Mouse (Mus musculus) liver, embryonic 15.5 days (tissue): ENCODE measurements around the gene Plcxd2. TPM values are rescaled to one million over a fixed set of nuclear protein-coding genes. Genes with fewer than 3 reads are reported as not detected.

Source experiments
- ATAC-seq: fragments of 200-750 bp; cut with Nextera tagmentation; 2 replicates; pipeline ENCODE4 v1.8.0; 2017; ENCODE audit warnings: moderate number of reproducible peaks, mild to moderate bottlenecking, moderate library complexity; ENCODE audit not compliant: insufficient read depth
- H3K27ac ChIP-seq: fragments of 300-500 bp; sonication (generic); replicated peaks from 2 replicates; pipeline ENCODE4 v1.5.1; 2015; ENCODE audit warnings: mild to moderate bottlenecking, inconsistent platforms
- H3K27me3 ChIP-seq: fragments of 300-500 bp; sonication (generic); 2 replicates; pipeline ENCODE4 v1.6.1; 2015; ENCODE audit warnings: mild to moderate bottlenecking, inconsistent platforms
- H3K36me3 ChIP-seq: fragments of 300-500 bp; sonication (generic); replicated peaks from 2 replicates; pipeline ENCODE4 v1.6.1; 2015; ENCODE audit warnings: moderate library complexity, mild to moderate bottlenecking, inconsistent platforms
- H3K4me1 ChIP-seq: fragments of 300-500 bp; sonication (generic); replicated peaks from 2 replicates; pipeline ENCODE4 v1.6.1; 2015; ENCODE audit warnings: inconsistent platforms
- H3K4me2 ChIP-seq: fragments of 300-500 bp; sonication (generic); 2 replicates; pipeline ENCODE4 v1.6.1; 2015; ENCODE audit warnings: moderate library complexity, mild to moderate bottlenecking, inconsistent platforms
- H3K4me3 ChIP-seq: fragments of 300-500 bp; sonication (generic); replicated peaks from 2 replicates; pipeline ENCODE4 v1.5.1; 2015; ENCODE audit warnings: mild to moderate bottlenecking, inconsistent platforms
- H3K9ac ChIP-seq: fragments of 300-500 bp; sonication (generic); 2 replicates; pipeline ENCODE4 v1.6.1; 2015; ENCODE audit warnings: moderate library complexity, mild to moderate bottlenecking, inconsistent platforms
- H3K9me3 ChIP-seq: fragments of 300-500 bp; sonication (generic); replicated peaks from 2 replicates; pipeline ENCODE4 v1.6.1; 2016; ENCODE audit warnings: inconsistent platforms
- WGBS: fragments of 180-500 bp; shearing (Covaris S2); methylation state at CpG from one replicate; pipeline ENCODE4 v1.1.7; 2015; ENCODE audit warnings: mixed read lengths; ENCODE audit not compliant: insufficient replicate concordance; 5-methylcytosine and 5-hydroxymethylcytosine counted together
- polyA plus RNA-seq: library from polyadenylated mRNA; unstranded; fragments of >200 nt; fragmentation: Nextera tagmentation; extraction: Ambion mirVana; gene quantifications from 2 replicates; pipeline ENCODE4 v1.2.1, GENCODE M21; 2015

Gene Plcxd2
- polyA plus RNA-seq, 1 experiment from 2014 or later, result 2.9 TPM

GRCm38 (mm10) chr16:45956390-45956950, 53.5 kb downstream of the Plcxd2 start:
- Histone ChIP-seq H3K9ac (no peak overlapping the region), H3K4me3 (no peak overlapping the region), H3K27me3 (no peaks in the 10 kb centered on the region), H3K36me3 (no peaks in the 10 kb centered on the region), H3K27ac (no peak overlapping the region), H3K4me1 (no peaks in the 10 kb centered on the region), H3K9me3 (no peaks in the 10 kb centered on the region), H3K4me2 (no peak overlapping the region)
- no peak for ATAC-seq
- 57% methylated on average over 4 of the region's 4 CpGs for WGBS

- no peak within 1 kb of the TSS for H3K9ac ChIP-seq
- H3K27me3 ChIP-seq, result no peaks in the 10 kb centered on the region
- peak within 1 kb of the TSS; percentile 33 for H3K4me3 ChIP-seq
- H3K4me2 ChIP-seq, result peak within 1 kb of the TSS; percentile 29
- no peaks in the 10 kb centered on the region for H3K9me3 ChIP-seq
- ATAC-seq, result peak; percentile 56; the same call in 1 of the 2 replicates
- H3K27ac ChIP-seq, result peak within 1 kb of the TSS; percentile 66
- WGBS, result 46% methylated on average over 4 of the region's 4 CpGs
- H3K36me3 ChIP-seq, result no peaks in the 10 kb centered on the region
- no peaks in the 10 kb centered on the region for H3K4me1 ChIP-seq
These were observed 56.6 kb downstream of the Plcxd2 start, which contains the start of gene Phldb2 for GRCm38 (mm10) chr16:45953394-45953793. TSS of gene Phldb2 (minus strand) at chr16:45953598.

GRCm38 (mm10) chr16:45952501-45952900, 57.5 kb downstream of the Plcxd2 start:
- H3K4me2 ChIP-seq, result no peak overlapping the region; the same call in 1 of the 2 replicates
- H3K36me3 ChIP-seq, result no peaks in the 10 kb centered on the region
- 30% methylated on average over 5 of the region's 5 CpGs for WGBS
- H3K4me3 ChIP-seq, result peak overlapping the region; percentile 33; the same call in 1 of the 2 replicates
- no peaks in the 10 kb centered on the region for H3K27me3 ChIP-seq
- no peaks in the 10 kb centered on the region for H3K9me3 ChIP-seq
- H3K27ac ChIP-seq, result peak overlapping the region; percentile 66
- H3K9ac ChIP-seq, result no peak overlapping the region
- no peaks in the 10 kb centered on the region for H3K4me1 ChIP-seq
- ATAC-seq, result peak; percentile 52

GRCm38 (mm10) chr16:45952035-45952434, 58.0 kb downstream of the Plcxd2 start:
- Histone ChIP-seq H3K9ac (no peak overlapping the region), H3K4me3 (peak overlapping the region; percentile 33; the same call in 1 of the 2 replicates), H3K9me3 (no peaks in the 10 kb centered on the region), H3K27ac (peak overlapping the region; percentile 66), H3K4me1 (no peaks in the 10 kb centered on the region), H3K36me3 (no peaks in the 10 kb centered on the region), H3K4me2 (peak overlapping the region; percentile 31; the same call in 1 of the 2 replicates), H3K27me3 (no peaks in the 10 kb centered on the region)
- WGBS, result 33% methylated on average over 2 of the region's 2 CpGs
- ATAC-seq, result peak; percentile 28; the same call in 1 of the 2 replicates

- Histone ChIP-seq H3K4me1 (0 out of 2 replicates have a peak, but pooled peaks cover 2% of the 10 kb centered on the region), H3K4me2 (peak overlapping the region; percentile 11), H3K4me3 (no peak overlapping the region), H3K27me3 (no peaks in the 10 kb centered on the region), H3K36me3 (no peaks in the 10 kb centered on the region), H3K9ac (no peak overlapping the region), H3K27ac (no peak overlapping the region), H3K9me3 (no peaks in the 10 kb centered on the region)
- WGBS, result 57% methylated on average over 2 of the region's 2 CpGs
- ATAC-seq, result no peak
These were observed 63.7 kb downstream of the Plcxd2 start for GRCm38 (mm10) chr16:45946335-45946734.

- Histone ChIP-seq H3K4me2 (0 out of 2 replicates have a peak overlapping the region, but pooled peaks have one; percentile 11), H3K4me3 (no peak overlapping the region), H3K27me3 (no peaks in the 10 kb centered on the region), H3K4me1 (0 out of 2 replicates have a peak, but pooled peaks cover 2% of the 10 kb centered on the region), H3K9me3 (no peaks in the 10 kb centered on the region), H3K27ac (no peak overlapping the region), H3K9ac (no peak overlapping the region), H3K36me3 (no peaks in the 10 kb centered on the region)
- ATAC-seq, result no peak
- 70% methylated on average over 5 of the region's 5 CpGs for WGBS
These were observed 64.4 kb downstream of the Plcxd2 start for GRCm38 (mm10) chr16:45945649-45946048.

- Histone ChIP-seq H3K4me2 (no peak overlapping the region), H3K9ac (no peak overlapping the region), H3K27me3 (no peaks in the 10 kb centered on the region), H3K4me1 (0 out of 2 replicates have a peak, but pooled peaks cover 2% of the 10 kb centered on the region), H3K36me3 (no peaks in the 10 kb centered on the region), H3K4me3 (no peak overlapping the region), H3K9me3 (no peaks in the 10 kb centered on the region), H3K27ac (no peak overlapping the region)
- ATAC-seq, result peak; percentile 42; the same call in 1 of the 2 replicates
- WGBS, result 50% methylated on average over 11 of the region's 11 CpGs
These were observed 64.8 kb downstream of the Plcxd2 start for GRCm38 (mm10) chr16:45945174-45945631.

GRCm38 (mm10) chr16:45942169-45942891, 67.7 kb downstream of the Plcxd2 start:
- no peaks in the 10 kb centered on the region for H3K9me3 ChIP-seq
- no peak overlapping the region for H3K9ac ChIP-seq
- no peak overlapping the region for H3K4me2 ChIP-seq
- H3K36me3 ChIP-seq, result no peaks in the 10 kb centered on the region
- 35% methylated on average over 8 of the region's 8 CpGs for WGBS
- H3K27ac ChIP-seq, result no peak overlapping the region
- H3K27me3 ChIP-seq, result no peaks in the 10 kb centered on the region
- no peak overlapping the region for H3K4me3 ChIP-seq
- 0 out of 2 replicates have a peak, but pooled peaks cover 2% of the 10 kb centered on the region for H3K4me1 ChIP-seq
- ATAC-seq, result no peak

- Histone ChIP-seq H3K27me3 (no peaks in the 10 kb centered on the region), H3K4me3 (no peak overlapping the region), H3K27ac (no peak overlapping the region), H3K4me1 (0 out of 2 replicates have a peak, but pooled peaks cover 2% of the 10 kb centered on the region), H3K4me2 (no peak overlapping the region), H3K9me3 (no peaks in the 10 kb centered on the region), H3K36me3 (no peaks in the 10 kb centered on the region), H3K9ac (no peak overlapping the region)
- ATAC-seq, result no peak
- 66% methylated on average over 2 of the region's 2 CpGs for WGBS
These were observed 69.3 kb downstream of the Plcxd2 start for GRCm38 (mm10) chr16:45940701-45941100.

GRCm38 (mm10) chr16:45939436-45939835, 70.6 kb downstream of the Plcxd2 start:
- 74% methylated on average over 3 of the region's 3 CpGs for WGBS

GRCm38 (mm10) chr16:45937381-45937780, 72.6 kb downstream of the Plcxd2 start:
- no peaks in the 10 kb centered on the region for H3K36me3 ChIP-seq
- 34% methylated on average over 2 of the region's 2 CpGs for WGBS
- no peak for ATAC-seq

More at GRCm38 (mm10) chr16:45939436-45939835, 70.6 kb downstream of the Plcxd2 start:
- no peaks in the 10 kb centered on the region for H3K27me3 ChIP-seq
- no peak overlapping the region for H3K9ac ChIP-seq
- no peak for ATAC-seq
- no peaks in the 10 kb centered on the region for H3K4me1 ChIP-seq
- H3K9me3 ChIP-seq, result no peaks in the 10 kb centered on the region
- no peaks in the 10 kb centered on the region for H3K36me3 ChIP-seq
- H3K4me2 ChIP-seq, result no peak overlapping the region
- no peak overlapping the region for H3K27ac ChIP-seq
- H3K4me3 ChIP-seq, result no peak overlapping the region

More at GRCm38 (mm10) chr16:45937381-45937780, 72.6 kb downstream of the Plcxd2 start:
- Histone ChIP-seq H3K27me3 (no peaks in the 10 kb centered on the region), H3K9ac (no peak overlapping the region), H3K4me3 (no peak overlapping the region), H3K4me2 (no peak overlapping the region), H3K27ac (no peak overlapping the region), H3K9me3 (no peaks in the 10 kb centered on the region), H3K4me1 (no peaks in the 10 kb centered on the region)
